Mouse (Mus musculus) liver, adult 2 months (tissue): ENCODE results near the gene Nfyc.

Experiments
- CTCF ChIP-seq: fragments of 200-500 bp; IDR thresholded peaks from 2 replicates; pipeline ENCODE4 v1.5.1; 2011; ENCODE audit warnings: low read depth, low read length, control low read depth
- POLR2A ChIP-seq: fragments of 200-500 bp; IDR thresholded peaks from 2 replicates; pipeline ENCODE4 v1.6.1; 2011; ENCODE audit warnings: low read length, control low read depth; ENCODE audit not compliant: insufficient read depth; ENCODE audit errors: extremely low read depth

- TF ChIP-seq CTCF (no peak), POLR2A (no peak)
These were observed 117.4 kb downstream of the Nfyc start for GRCm38 (mm10) chr4:120713856-120714497.
